Mouse (Mus musculus) left cerebral cortex, adult 2 months (tissue): ENCODE measurements at regions not wholly inside any gene's neighbourhood (a gene's known extent, or its start where the extent isn't known, plus 50 kb on each side); places are given as distances from the start of the nearest gene placed in this dataset.
A peak's percentile ranks its signal among the peaks of the same experiment; 100 is the strongest.
"Not testable (repeated sequence)": the region's sequence is repeated elsewhere in the genome, so short reads cannot be mapped to it uniquely, and the experiment has no call there.

Experiments used
- DNase-seq, 2 experiments: peaks; one replicate each; pipeline ENCODE4 v3.0.0; 2021 to 2022; ENCODE audit warnings: low spot score in 2 of 2, mixed read lengths in 1 of 2; ENCODE audit errors: extremely low spot score in 1 of 2
- H3K27ac ChIP-seq: fragments of 200-600 bp; 2 replicates; pipeline ENCODE4 v1.8.1; 2022
- H3K4me3 ChIP-seq: fragments of 200-600 bp; 2 replicates; pipeline ENCODE4 v1.8.1; 2022
- CTCF ChIP-seq: fragments of 200-600 bp; IDR thresholded peaks from 2 replicates; pipeline ENCODE4 v1.8.1; 2022; ENCODE audit warnings: antibody characterized with exemption, mild to moderate bottlenecking, moderate library complexity
- intact Hi-C: fragments of 180-260 bp; cut with DNase I; formaldehyde crosslinking; loops from one replicate; pipeline ENCODE4 v1.15.1; 2025

DNA sequence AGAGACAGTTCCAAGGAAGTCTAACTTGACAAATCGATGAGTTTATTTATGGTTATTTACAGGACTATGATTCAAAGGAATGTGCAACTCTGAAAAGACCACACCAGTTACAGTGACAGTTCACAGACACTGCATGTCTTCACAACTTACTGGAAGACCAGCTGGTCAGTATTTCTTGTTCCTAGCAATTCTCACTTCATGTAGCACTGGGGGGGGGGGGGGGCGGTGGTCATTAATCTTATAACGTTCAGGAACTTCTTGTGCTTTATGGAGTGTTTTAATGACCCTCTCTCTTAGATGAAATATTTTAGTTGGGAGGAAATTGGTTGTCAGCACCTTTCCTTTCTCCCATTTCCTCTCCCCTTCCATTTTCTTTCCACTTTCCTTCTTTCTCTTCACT is 1752.1 kb upstream of the Cntnap5a start:
- no peak for DNase-seq
- H3K4me3 ChIP-seq: no peak overlapping the region
- H3K27ac ChIP-seq: no peak overlapping the region
- intact Hi-C loops: no loop called here
- no peak for TF ChIP-seq CTCF

- H3K4me3 ChIP-seq: no peak overlapping the region
- intact Hi-C loops: no loop called here
These were observed 1726.4 kb upstream of the Cntnap5a start for GRCm38 (mm10) chr1:113958016-113958751.

GRCm38 (mm10) chr1:113959267-113959666 is 1725.3 kb upstream of the Cntnap5a start:
- DNase-seq, intact Hi-C loops, H3K4me3 ChIP-seq, H3K27ac ChIP-seq: not testable (repeated sequence)

More at GRCm38 (mm10) chr1:113958016-113958751, 1726.4 kb upstream of the Cntnap5a start:
- TF ChIP-seq CTCF: no peak
- DNase-seq: no peak
- no peak overlapping the region for H3K27ac ChIP-seq

GRCm38 (mm10) chr1:113963931-113964330 is 1720.6 kb upstream of the Cntnap5a start:
- H3K27ac ChIP-seq, H3K4me3 ChIP-seq, DNase-seq, intact Hi-C loops: not testable (repeated sequence)

- DNase-seq: no peak
- H3K4me3 ChIP-seq: no peak overlapping the region
- H3K27ac ChIP-seq: no peak overlapping the region
- no peak for TF ChIP-seq CTCF
- intact Hi-C loops: no loop called here
These were observed 1720.1 kb upstream of the Cntnap5a start for GRCm38 (mm10) chr1:113964431-113964830.

GRCm38 (mm10) chr1:113970617-113971016 is 1713.9 kb upstream of the Cntnap5a start:
- no peak overlapping the region for H3K27ac ChIP-seq
- no peak for DNase-seq
- TF ChIP-seq CTCF: no peak
- intact Hi-C loops: no loop called here
- H3K4me3 ChIP-seq: no peak overlapping the region

- DNase-seq: no peak
- H3K27ac ChIP-seq: no peak overlapping the region
- no peak overlapping the region for H3K4me3 ChIP-seq
- no peak for TF ChIP-seq CTCF
- intact Hi-C loops: no loop called here
These were observed 1704.4 kb upstream of the Cntnap5a start for GRCm38 (mm10) chr1:113980111-113980510.

- H3K4me3 ChIP-seq: no peak overlapping the region
- intact Hi-C loops: no loop called here
These were observed 1694.8 kb upstream of the Cntnap5a start for GRCm38 (mm10) chr1:113989676-113990296.

DNA sequence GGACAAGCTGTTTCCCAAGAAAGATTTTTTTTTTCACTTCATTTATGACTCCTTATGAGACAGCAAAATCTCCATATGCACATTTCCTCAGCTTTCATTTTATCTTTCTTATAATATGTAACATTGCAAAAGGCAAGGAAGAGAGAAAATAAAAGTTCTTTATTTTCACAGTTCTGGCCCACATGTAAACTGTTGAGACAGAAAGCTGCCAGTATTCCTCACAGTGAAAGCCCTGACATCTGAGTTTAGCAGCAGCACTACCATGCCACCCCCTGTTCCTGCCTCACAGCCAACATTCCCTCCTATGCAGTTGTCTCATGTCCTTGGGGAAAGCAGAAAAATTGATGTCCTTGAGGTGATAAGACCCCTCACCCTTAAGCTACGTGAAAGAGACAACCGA is 1692.1 kb upstream of the Cntnap5a start:
- no peak overlapping the region for H3K27ac ChIP-seq
- intact Hi-C loops: no loop called here
- no peak overlapping the region for H3K4me3 ChIP-seq
- TF ChIP-seq CTCF: no peak
- peak in 1 of 2 experiments; percentile 6 for DNase-seq

More at GRCm38 (mm10) chr1:113989676-113990296, 1694.8 kb upstream of the Cntnap5a start:
- no peak for TF ChIP-seq CTCF
- DNase-seq: no peak
- no peak overlapping the region for H3K27ac ChIP-seq

- no peak for DNase-seq
- intact Hi-C loops: no loop called here
- H3K27ac ChIP-seq: no peak overlapping the region
- no peak overlapping the region for H3K4me3 ChIP-seq
- TF ChIP-seq CTCF: no peak
These were observed 1646.7 kb upstream of the Cntnap5a start for GRCm38 (mm10) chr1:114037877-114038276.

GRCm38 (mm10) chr1:114039383-114039782 is 1645.2 kb upstream of the Cntnap5a start:
- no peak overlapping the region for H3K27ac ChIP-seq
- DNase-seq: no peak
- H3K4me3 ChIP-seq: no peak overlapping the region
- intact Hi-C loops: no loop called here
- TF ChIP-seq CTCF: no peak

DNA sequence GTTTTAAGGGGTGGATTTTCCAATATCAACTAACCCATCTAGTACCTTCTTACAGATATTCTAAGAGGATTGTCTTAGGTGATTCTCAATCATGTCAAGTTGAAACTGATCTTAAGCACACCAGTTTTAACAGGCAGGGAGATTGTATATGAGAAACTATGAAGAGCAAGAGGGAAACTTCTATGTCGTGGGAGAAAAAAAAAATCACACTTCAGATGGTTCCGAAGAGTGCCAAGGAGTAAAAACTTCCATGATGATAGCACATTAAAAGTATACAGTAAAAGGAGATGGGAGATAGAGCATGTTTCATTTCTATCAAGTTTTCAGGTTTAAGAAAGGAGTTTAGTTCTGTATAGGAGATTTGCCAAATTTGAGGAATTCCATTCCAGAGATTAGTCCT is 1621.5 kb upstream of the Cntnap5a start:
- TF ChIP-seq CTCF: no peak
- Histone ChIP-seq H3K27ac (no peak overlapping the region), H3K4me3 (no peak overlapping the region)
- no peak for DNase-seq
- intact Hi-C loops: no loop called here

DNA sequence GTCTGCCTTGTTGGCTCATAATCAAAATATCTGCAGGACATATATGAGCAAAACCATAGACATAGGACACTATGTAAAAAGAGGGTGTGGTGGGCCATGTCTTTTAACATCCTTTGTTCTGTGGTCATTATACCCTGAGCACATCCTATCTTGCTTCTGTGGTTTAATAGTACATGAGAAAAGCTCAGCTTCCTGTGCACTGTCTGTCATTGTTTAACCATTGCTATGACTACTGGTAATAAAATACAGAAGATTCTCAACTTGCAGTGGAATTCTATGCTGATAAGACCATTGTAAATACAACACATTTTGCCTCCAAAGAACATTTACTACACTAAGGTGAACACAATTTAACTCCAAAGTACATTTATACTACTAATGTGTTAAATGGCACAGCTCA is 1610.0 kb upstream of the Cntnap5a start:
- intact Hi-C loops: no loop called here
- H3K4me3 ChIP-seq: no peak overlapping the region
- TF ChIP-seq CTCF: no peak
- no peak for DNase-seq
- no peak overlapping the region for H3K27ac ChIP-seq
